Mouse (Mus musculus) myocyte (in vitro differentiated cells): ENCODE results near the gene Sec61a1. TPM values are rescaled to one million over a fixed set of nuclear protein-coding genes. Genes with fewer than 3 reads are reported as not detected.

ENCODE experiments used
- H3K27me3 ChIP-seq: one replicate; pipeline ENCODE4 v1.6.1; 2011; ENCODE audit not compliant: control insufficient read depth, insufficient read depth, insufficient read length
- H3K36me3 ChIP-seq: one replicate; pipeline ENCODE4 v1.6.1; 2011; ENCODE audit not compliant: control insufficient read depth, insufficient read depth
- H3K4me2 ChIP-seq: one replicate; pipeline ENCODE4 v1.6.1; 2011; ENCODE audit warnings: low read depth, control low read depth
- H3K4me3 ChIP-seq: one replicate; pipeline ENCODE4 v1.5.1; 2011; ENCODE audit warnings: mild to moderate bottlenecking, control low read depth, moderate library complexity
- H3K79me2 ChIP-seq: one replicate; pipeline ENCODE4 v1.6.1; 2011; ENCODE audit not compliant: control insufficient read depth, insufficient read depth
- H3ac ChIP-seq: one replicate; pipeline ENCODE4 v1.6.1; 2011; ENCODE audit not compliant: control insufficient read depth, insufficient read length
- CEBPB ChIP-seq: IDR thresholded peaks from 2 replicates; pipeline ENCODE4 v1.6.1; 2011; ENCODE audit warnings: mild to moderate bottlenecking, moderate library complexity; ENCODE audit not compliant: poor library complexity, insufficient read depth, severe bottlenecking
- E2F4 ChIP-seq: IDR thresholded peaks from one replicate; pipeline ENCODE4 v1.6.1; 2011; ENCODE audit warnings: mild to moderate bottlenecking, control low read depth, moderate library complexity; ENCODE audit not compliant: insufficient read depth
- MAX ChIP-seq: IDR thresholded peaks from one replicate; pipeline ENCODE4 v1.6.1; 2011; ENCODE audit warnings: low read depth, mild to moderate bottlenecking, control low read depth
- MYOD1 ChIP-seq, 3 experiments: IDR thresholded peaks; one replicate each; pipeline ENCODE4 v1.6.1; 2011; ENCODE audit warnings: control low read depth in 2 of 3, low read depth in 2 of 3, mild to moderate bottlenecking in 2 of 3, moderate library complexity in 1 of 3; ENCODE audit not compliant: insufficient read length in 2 of 3, control insufficient read depth in 1 of 3
- MYOG ChIP-seq, 3 experiments: IDR thresholded peaks; one replicate each; pipeline ENCODE4 v1.6.1; 2011; ENCODE audit warnings: control low read depth in 2 of 3, low read depth in 2 of 3, mild to moderate bottlenecking in 2 of 3; ENCODE audit not compliant: insufficient read length in 2 of 3, control insufficient read depth in 1 of 3, insufficient read depth in 1 of 3
- POLR2A ChIP-seq: IDR thresholded peaks from one replicate; pipeline ENCODE4 v1.6.1; 2011; ENCODE audit warnings: low read depth, mild to moderate bottlenecking, control low read depth, moderate library complexity; ENCODE audit not compliant: insufficient read length
- POLR2AphosphoS2 ChIP-seq: IDR thresholded peaks from one replicate; pipeline ENCODE4 v1.6.1; 2011; ENCODE audit warnings: low read depth, control low read depth; ENCODE audit not compliant: insufficient read length
- REST ChIP-seq: IDR thresholded peaks from one replicate; pipeline ENCODE4 v1.6.1; 2011; ENCODE audit warnings: mild to moderate bottlenecking, control low read depth, moderate library complexity; ENCODE audit not compliant: insufficient read depth, insufficient read length
- SRF ChIP-seq: IDR thresholded peaks from one replicate; pipeline ENCODE4 v1.6.1; 2011; ENCODE audit warnings: low read depth; ENCODE audit not compliant: control insufficient read depth, insufficient read length
- TCF12 ChIP-seq: IDR thresholded peaks from one replicate; pipeline ENCODE4 v1.6.1; 2011; ENCODE audit warnings: mild to moderate bottlenecking, control low read depth; ENCODE audit not compliant: poor library complexity, insufficient read depth, severe bottlenecking
- TCF3 ChIP-seq: IDR thresholded peaks from one replicate; pipeline ENCODE4 v1.6.1; 2011; ENCODE audit warnings: low read depth, control low read depth; ENCODE audit not compliant: insufficient read length
- USF1 ChIP-seq: IDR thresholded peaks from one replicate; pipeline ENCODE4 v1.6.1; 2011; ENCODE audit warnings: low read depth, mild to moderate bottlenecking, control low read depth, moderate library complexity
- polyA plus RNA-seq: library from polyadenylated mRNA; unstranded; fragments of >200 nt; fragmentation: generic; extraction: Trizol; gene quantifications from one replicate; pipeline ENCODE4 v1.2.1, GENCODE M21; 2012; ENCODE audit warnings: missing spikeins

Gene Sec61a1
- polyA plus RNA-seq, 1 experiment, result 106 TPM

- TF ChIP-seq MAX (no peak), USF1 (no peak), MYOD1 (IDR thresholded peaks at IDR 0.05; ENCODE audit: control insufficient read depth in 1 of 3, insufficient read length in 2 of 3, low read depth in 2 of 3) (no peak), POLR2A (no peak), TCF3 (no peak), CEBPB (no peak), MYOG (IDR thresholded peaks at IDR 0.05; ENCODE audit: control insufficient read depth in 1 of 3, insufficient read depth in 1 of 3, insufficient read length in 2 of 3, low read depth in 2 of 3) (no peak), POLR2AphosphoS2 (no peak), TCF12 (no peak), SRF (no peak), E2F4 (no peak), REST (no peak)
- no peak overlapping the region for H3ac ChIP-seq
- H3K36me3 ChIP-seq, result peaks cover 26% of the 10 kb centered on the region
- no peak overlapping the region for H3K4me3 ChIP-seq
- H3K79me2 ChIP-seq, result no peaks in the 10 kb centered on the region
- no peak overlapping the region for H3K4me2 ChIP-seq
- H3K27me3 ChIP-seq, result no peaks in the 10 kb centered on the region
Measured at GRCm38 (mm10) chr6:88486893-88487292, 31.8 kb downstream of the Sec61a1 start.

DNA sequence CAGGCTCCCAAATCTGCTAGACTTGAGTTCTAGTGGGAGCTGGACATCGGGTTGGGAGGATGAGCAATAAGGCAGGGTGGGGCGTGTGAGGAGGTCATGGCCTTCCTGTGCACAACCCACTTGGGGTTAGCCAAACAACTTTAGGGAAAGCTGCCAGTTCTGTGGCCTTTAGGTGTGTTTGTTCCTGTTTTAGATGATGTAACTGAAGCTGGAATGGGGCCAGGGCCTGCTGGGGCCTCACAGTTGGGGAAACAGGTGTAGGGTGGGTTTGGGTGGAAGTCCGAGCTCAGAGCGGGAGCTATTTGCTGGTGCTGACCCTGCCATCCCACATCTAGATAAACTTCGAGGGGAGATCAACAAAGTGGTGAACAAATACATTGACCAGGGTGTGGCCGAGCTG, 33.3 kb downstream of the Sec61a1 start:
- TF ChIP-seq MYOD1 (IDR thresholded peaks at IDR 0.05; ENCODE audit: control insufficient read depth in 1 of 3, insufficient read length in 2 of 3, low read depth in 2 of 3) (no peak), TCF12 (no peak), POLR2A (no peak), E2F4 (no peak), USF1 (no peak), POLR2AphosphoS2 (no peak), TCF3 (no peak), MAX (no peak), CEBPB (no peak), MYOG (IDR thresholded peaks at IDR 0.05; ENCODE audit: control insufficient read depth in 1 of 3, insufficient read depth in 1 of 3, insufficient read length in 2 of 3, low read depth in 2 of 3) (no peak), SRF (no peak), REST (no peak)
- H3K4me2 ChIP-seq, result no peak overlapping the region
- H3K79me2 ChIP-seq, result no peaks in the 10 kb centered on the region
- H3K4me3 ChIP-seq, result no peak overlapping the region
- H3K36me3 ChIP-seq, result peaks cover 26% of the 10 kb centered on the region
- H3K27me3 ChIP-seq, result no peaks in the 10 kb centered on the region
- no peak overlapping the region for H3ac ChIP-seq

DNA sequence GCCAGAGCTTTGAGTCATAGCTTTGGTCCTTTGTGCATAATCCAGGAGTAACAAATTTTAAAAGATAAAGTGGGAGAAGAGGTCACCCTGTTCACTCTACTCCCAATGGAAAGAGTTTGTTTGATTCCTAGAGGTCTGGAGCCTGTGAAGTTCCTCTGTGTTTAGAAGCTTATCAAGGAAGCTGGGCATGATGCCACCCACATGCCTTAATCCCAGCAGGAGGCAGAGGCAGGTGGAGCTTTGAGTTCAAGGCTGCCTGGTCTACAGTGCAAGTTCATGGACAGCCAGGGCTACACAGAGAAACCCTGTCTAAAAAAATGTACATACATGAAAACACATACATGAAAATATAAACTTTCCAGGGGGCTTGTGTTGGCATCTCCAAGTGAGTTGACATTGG, 34.8 kb downstream of the Sec61a1 start:
- no peaks in the 10 kb centered on the region for H3K79me2 ChIP-seq
- no peak overlapping the region for H3K4me3 ChIP-seq
- no peaks in the 10 kb centered on the region for H3K27me3 ChIP-seq
- H3ac ChIP-seq, result no peak overlapping the region
- TF ChIP-seq POLR2A, result no peak
- TF ChIP-seq SRF, result no peak
- no peak for TF ChIP-seq MAX
- no peak for TF ChIP-seq E2F4
- TF ChIP-seq CEBPB, result no peak
- TF ChIP-seq REST, result no peak
- no peak for TF ChIP-seq POLR2AphosphoS2
- TF ChIP-seq TCF12, result no peak
- no peak for TF ChIP-seq USF1
- no peak for TF ChIP-seq MYOG (IDR thresholded peaks at IDR 0.05; ENCODE audit: control insufficient read depth in 1 of 3, insufficient read depth in 1 of 3, insufficient read length in 2 of 3, low read depth in 2 of 3)
- no peak for TF ChIP-seq MYOD1 (IDR thresholded peaks at IDR 0.05; ENCODE audit: control insufficient read depth in 1 of 3, insufficient read length in 2 of 3, low read depth in 2 of 3)
- no peak for TF ChIP-seq TCF3
- H3K36me3 ChIP-seq, result peaks cover 26% of the 10 kb centered on the region
- no peak overlapping the region for H3K4me2 ChIP-seq

DNA sequence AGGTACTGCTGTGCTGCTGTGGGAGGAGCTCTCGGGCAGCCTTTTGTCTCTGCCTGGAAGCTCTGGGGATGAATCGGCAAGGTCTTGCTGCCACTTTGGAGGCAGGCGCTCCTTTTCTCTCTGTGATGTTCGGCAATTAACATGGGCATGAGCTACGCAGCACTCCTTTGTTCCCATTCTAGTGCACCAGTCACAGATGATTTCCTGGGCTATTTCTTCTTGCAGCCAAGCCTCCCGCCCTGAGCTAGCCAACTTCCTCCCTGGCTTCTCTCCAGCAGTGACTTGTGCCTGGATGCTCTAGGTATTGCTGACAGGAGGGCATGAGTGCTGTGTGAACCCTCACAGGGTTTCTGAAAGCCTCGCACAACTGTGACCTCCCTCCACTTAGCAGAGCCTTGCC, 35.6 kb downstream of the Sec61a1 start:
- H3K4me3 ChIP-seq, result no peak overlapping the region
- TF ChIP-seq MAX (no peak), E2F4 (no peak), POLR2AphosphoS2 (no peak), REST (no peak), MYOD1 (IDR thresholded peaks at IDR 0.05; ENCODE audit: control insufficient read depth in 1 of 3, insufficient read length in 2 of 3, low read depth in 2 of 3) (no peak), CEBPB (no peak), POLR2A (no peak), TCF3 (no peak)
- H3ac ChIP-seq, result no peak overlapping the region

GRCm38 (mm10) chr6:88480421-88480820, 38.3 kb downstream of the Sec61a1 start:
- Histone ChIP-seq H3K27me3 (no peaks in the 10 kb centered on the region), H3ac (no peak overlapping the region), H3K36me3 (peaks cover 20% of the 10 kb centered on the region), H3K79me2 (no peaks in the 10 kb centered on the region), H3K4me2 (no peak overlapping the region), H3K4me3 (no peak overlapping the region)
- TF ChIP-seq MYOD1 (IDR thresholded peaks at IDR 0.05; ENCODE audit: control insufficient read depth in 1 of 3, insufficient read length in 2 of 3, low read depth in 2 of 3) (no peak), CEBPB (no peak), MYOG (IDR thresholded peaks at IDR 0.05; ENCODE audit: control insufficient read depth in 1 of 3, insufficient read depth in 1 of 3, insufficient read length in 2 of 3, low read depth in 2 of 3) (no peak)

More for the DNA sequence above, 35.6 kb downstream of the Sec61a1 start:
- no peaks in the 10 kb centered on the region for H3K27me3 ChIP-seq
- no peak overlapping the region for H3K4me2 ChIP-seq
- H3K79me2 ChIP-seq, result no peaks in the 10 kb centered on the region
- H3K36me3 ChIP-seq, result peaks cover 30% of the 10 kb centered on the region
